Mouse (Mus musculus) myocyte (in vitro differentiated cells): ENCODE measurements around the gene Tmco4. TPM values are rescaled to one million over a fixed set of nuclear protein-coding genes. Genes with fewer than 3 reads are reported as not detected.

Experiments used
- H3K27me3 ChIP-seq: one replicate; pipeline ENCODE4 v1.6.1; 2011; ENCODE audit not compliant: control insufficient read depth, insufficient read depth, insufficient read length
- H3K36me3 ChIP-seq: one replicate; pipeline ENCODE4 v1.6.1; 2011; ENCODE audit not compliant: control insufficient read depth, insufficient read depth
- H3K4me2 ChIP-seq: one replicate; pipeline ENCODE4 v1.6.1; 2011; ENCODE audit warnings: low read depth, control low read depth
- H3K4me3 ChIP-seq: one replicate; pipeline ENCODE4 v1.5.1; 2011; ENCODE audit warnings: mild to moderate bottlenecking, control low read depth, moderate library complexity
- H3K79me2 ChIP-seq: one replicate; pipeline ENCODE4 v1.6.1; 2011; ENCODE audit not compliant: control insufficient read depth, insufficient read depth
- H3ac ChIP-seq: one replicate; pipeline ENCODE4 v1.6.1; 2011; ENCODE audit not compliant: control insufficient read depth, insufficient read length
- CEBPB ChIP-seq: IDR thresholded peaks from 2 replicates; pipeline ENCODE4 v1.6.1; 2011; ENCODE audit warnings: mild to moderate bottlenecking, moderate library complexity; ENCODE audit not compliant: poor library complexity, insufficient read depth, severe bottlenecking
- E2F4 ChIP-seq: IDR thresholded peaks from one replicate; pipeline ENCODE4 v1.6.1; 2011; ENCODE audit warnings: mild to moderate bottlenecking, control low read depth, moderate library complexity; ENCODE audit not compliant: insufficient read depth
- MAX ChIP-seq: IDR thresholded peaks from one replicate; pipeline ENCODE4 v1.6.1; 2011; ENCODE audit warnings: low read depth, mild to moderate bottlenecking, control low read depth
- MYOD1 ChIP-seq, 3 experiments: IDR thresholded peaks; one replicate each; pipeline ENCODE4 v1.6.1; 2011; ENCODE audit warnings: control low read depth in 2 of 3, low read depth in 2 of 3, mild to moderate bottlenecking in 2 of 3, moderate library complexity in 1 of 3; ENCODE audit not compliant: insufficient read length in 2 of 3, control insufficient read depth in 1 of 3
- MYOG ChIP-seq, 3 experiments: IDR thresholded peaks; one replicate each; pipeline ENCODE4 v1.6.1; 2011; ENCODE audit warnings: control low read depth in 2 of 3, low read depth in 2 of 3, mild to moderate bottlenecking in 2 of 3; ENCODE audit not compliant: insufficient read length in 2 of 3, control insufficient read depth in 1 of 3, insufficient read depth in 1 of 3
- POLR2A ChIP-seq: IDR thresholded peaks from one replicate; pipeline ENCODE4 v1.6.1; 2011; ENCODE audit warnings: low read depth, mild to moderate bottlenecking, control low read depth, moderate library complexity; ENCODE audit not compliant: insufficient read length
- POLR2AphosphoS2 ChIP-seq: IDR thresholded peaks from one replicate; pipeline ENCODE4 v1.6.1; 2011; ENCODE audit warnings: low read depth, control low read depth; ENCODE audit not compliant: insufficient read length
- REST ChIP-seq: IDR thresholded peaks from one replicate; pipeline ENCODE4 v1.6.1; 2011; ENCODE audit warnings: mild to moderate bottlenecking, control low read depth, moderate library complexity; ENCODE audit not compliant: insufficient read depth, insufficient read length
- SRF ChIP-seq: IDR thresholded peaks from one replicate; pipeline ENCODE4 v1.6.1; 2011; ENCODE audit warnings: low read depth; ENCODE audit not compliant: control insufficient read depth, insufficient read length
- TCF12 ChIP-seq: IDR thresholded peaks from one replicate; pipeline ENCODE4 v1.6.1; 2011; ENCODE audit warnings: mild to moderate bottlenecking, control low read depth; ENCODE audit not compliant: poor library complexity, insufficient read depth, severe bottlenecking
- TCF3 ChIP-seq: IDR thresholded peaks from one replicate; pipeline ENCODE4 v1.6.1; 2011; ENCODE audit warnings: low read depth, control low read depth; ENCODE audit not compliant: insufficient read length
- USF1 ChIP-seq: IDR thresholded peaks from one replicate; pipeline ENCODE4 v1.6.1; 2011; ENCODE audit warnings: low read depth, mild to moderate bottlenecking, control low read depth, moderate library complexity
- polyA plus RNA-seq: library from polyadenylated mRNA; unstranded; fragments of >200 nt; fragmentation: generic; extraction: Trizol; gene quantifications from one replicate; pipeline ENCODE4 v1.2.1, GENCODE M21; 2012; ENCODE audit warnings: missing spikeins

Gene Tmco4
- polyA plus RNA-seq, 1 experiment = 3.8 TPM

DNA sequence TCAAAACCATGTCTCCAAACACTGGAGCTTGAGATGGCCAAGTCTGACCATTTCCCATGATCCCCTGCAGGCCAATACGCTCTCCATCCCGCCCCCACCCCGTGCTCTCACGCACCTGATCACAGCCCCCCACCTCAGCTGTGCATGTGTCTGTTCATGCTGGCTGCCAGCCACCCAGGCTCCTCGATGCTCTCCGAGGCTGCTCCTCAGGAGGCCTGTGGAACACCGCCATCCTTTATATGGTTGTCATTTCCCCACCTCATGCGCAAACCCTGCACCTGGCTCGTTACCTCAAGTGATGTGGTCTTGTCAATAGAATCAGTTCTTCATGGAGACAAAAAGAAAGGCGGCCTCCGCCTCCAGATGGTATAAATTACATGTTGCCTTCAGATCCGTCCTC is 59.8 kb downstream of the Tmco4 start:
- Histone ChIP-seq H3K4me3 (no peak overlapping the region), H3K79me2 (no peaks in the 10 kb centered on the region), H3K4me2 (no peak overlapping the region), H3K27me3 (peaks cover 40% of the 10 kb centered on the region), H3K36me3 (no peaks in the 10 kb centered on the region), H3ac (no peak overlapping the region)
- no peak for TF ChIP-seq TCF3
- no peak for TF ChIP-seq POLR2AphosphoS2
- no peak for TF ChIP-seq MYOD1 (IDR thresholded peaks at IDR 0.05; ENCODE audit: control insufficient read depth in 1 of 3, insufficient read length in 2 of 3, low read depth in 2 of 3)

GRCm38 (mm10) chr4:139033263-139034009 is 60.7 kb downstream of the Tmco4 start:
- TF ChIP-seq SRF (no peak), TCF3 (no peak), POLR2A (no peak), CEBPB (no peak), E2F4 (no peak), MYOG (IDR thresholded peaks at IDR 0.05; ENCODE audit: control insufficient read depth in 1 of 3, insufficient read depth in 1 of 3, insufficient read length in 2 of 3, low read depth in 2 of 3) (no peak), TCF12 (no peak), REST (no peak), MYOD1 (IDR thresholded peaks at IDR 0.05; ENCODE audit: control insufficient read depth in 1 of 3, insufficient read length in 2 of 3, low read depth in 2 of 3) (no peak), MAX (no peak), POLR2AphosphoS2 (no peak), USF1 (no peak)
- Histone ChIP-seq H3K4me3 (no peak overlapping the region), H3K36me3 (no peaks in the 10 kb centered on the region), H3ac (no peak overlapping the region), H3K27me3 (peaks cover 47% of the 10 kb centered on the region), H3K4me2 (no peak overlapping the region), H3K79me2 (no peaks in the 10 kb centered on the region)

DNA sequence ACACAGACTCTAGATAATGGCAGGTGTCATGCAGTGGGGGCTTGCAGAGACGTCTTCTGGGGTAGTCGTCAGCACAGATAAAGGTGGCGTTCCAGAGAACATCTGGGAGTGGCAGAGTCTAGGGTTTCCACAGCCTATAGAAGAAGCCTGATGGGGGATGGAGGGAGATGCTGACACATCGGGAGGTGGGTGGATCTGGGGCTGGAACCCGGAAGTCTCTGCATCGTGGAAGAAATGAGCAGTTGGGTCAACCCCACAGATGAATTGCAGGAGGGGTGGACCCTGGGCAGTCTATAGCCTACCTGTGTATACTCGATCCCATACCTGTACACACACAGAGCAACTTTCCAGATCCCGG is 61.3 kb downstream of the Tmco4 start:
- Histone ChIP-seq H3ac (no peak overlapping the region), H3K79me2 (no peaks in the 10 kb centered on the region), H3K36me3 (no peaks in the 10 kb centered on the region), H3K4me3 (no peak overlapping the region), H3K27me3 (peaks cover 50% of the 10 kb centered on the region), H3K4me2 (no peak overlapping the region)
- no peak for TF ChIP-seq SRF
- TF ChIP-seq POLR2AphosphoS2 = no peak
- TF ChIP-seq REST = no peak

DNA sequence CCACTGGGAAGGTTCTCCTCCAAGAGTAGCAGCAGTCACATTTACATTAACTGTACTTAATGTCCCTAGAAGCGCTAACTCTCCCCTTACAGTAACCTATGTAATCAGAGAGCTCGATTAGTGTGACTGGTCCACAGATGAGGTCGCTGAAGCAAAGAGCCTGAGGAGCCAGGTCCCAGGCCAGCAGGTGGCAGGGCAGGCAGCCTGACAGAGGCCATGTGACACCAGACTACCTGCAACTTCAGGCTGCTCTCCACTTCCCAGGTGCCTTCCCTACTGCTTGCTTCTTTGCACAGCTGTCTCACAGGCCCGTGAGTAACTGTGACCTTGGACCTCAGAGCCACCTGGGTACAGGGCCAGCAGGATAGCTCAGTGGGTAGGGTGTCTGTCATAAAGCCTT is 61.9 kb downstream of the Tmco4 start:
- Histone ChIP-seq H3K4me2 (no peak overlapping the region), H3K4me3 (no peak overlapping the region), H3K27me3 (peaks cover 50% of the 10 kb centered on the region), H3ac (no peak overlapping the region), H3K36me3 (no peaks in the 10 kb centered on the region), H3K79me2 (no peaks in the 10 kb centered on the region)
- no peak for TF ChIP-seq CEBPB
- no peak for TF ChIP-seq MYOG (IDR thresholded peaks at IDR 0.05; ENCODE audit: control insufficient read depth in 1 of 3, insufficient read depth in 1 of 3, insufficient read length in 2 of 3, low read depth in 2 of 3)
- TF ChIP-seq USF1 = no peak
- TF ChIP-seq POLR2A = no peak
- TF ChIP-seq POLR2AphosphoS2 = no peak
- TF ChIP-seq E2F4 = no peak
- TF ChIP-seq SRF = no peak
- no peak for TF ChIP-seq REST
- no peak for TF ChIP-seq TCF12
- no peak for TF ChIP-seq TCF3
- no peak for TF ChIP-seq MAX
- no peak for TF ChIP-seq MYOD1 (IDR thresholded peaks at IDR 0.05; ENCODE audit: control insufficient read depth in 1 of 3, insufficient read length in 2 of 3, low read depth in 2 of 3)

DNA sequence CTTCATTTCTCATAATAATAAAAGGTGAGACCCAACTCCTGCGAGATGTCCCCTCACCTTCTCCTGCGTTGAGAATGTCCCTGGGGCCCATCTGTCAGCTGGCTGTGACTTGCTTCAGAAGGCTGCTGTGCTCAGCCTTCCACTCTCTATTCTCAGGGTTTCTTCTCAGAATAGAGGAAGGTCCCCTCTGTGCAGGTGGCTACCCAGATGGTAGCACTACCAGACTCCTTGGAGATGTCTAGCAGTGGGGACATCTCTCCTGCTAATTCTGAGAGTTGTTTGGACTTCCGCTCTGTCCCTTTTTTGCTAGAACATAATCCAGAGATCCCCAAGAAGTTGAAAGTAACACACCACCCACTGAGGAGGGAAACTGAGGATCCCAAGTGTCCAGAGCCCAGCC is 62.3 kb downstream of the Tmco4 start:
- H3K79me2 ChIP-seq = no peaks in the 10 kb centered on the region
- H3ac ChIP-seq = no peak overlapping the region
- no peak overlapping the region for H3K4me3 ChIP-seq
- H3K27me3 ChIP-seq = peaks cover 49% of the 10 kb centered on the region
- TF ChIP-seq TCF12 (no peak), USF1 (no peak), TCF3 (no peak), MAX (no peak), POLR2A (no peak), E2F4 (no peak)
- H3K4me2 ChIP-seq = no peak overlapping the region
- H3K36me3 ChIP-seq = no peaks in the 10 kb centered on the region
